Mouse (Mus musculus) neural tube, embryonic 13.5 days (tissue): ENCODE data around the gene Ldlrad1. TPM values are rescaled to one million over a fixed set of nuclear protein-coding genes. Genes with fewer than 3 reads are reported as not detected.

Experiments
- ATAC-seq: fragments of 200-750 bp; cut with Nextera tagmentation; 2 replicates; pipeline ENCODE4 v1.8.0; 2017; ENCODE audit warnings: low read depth, mild to moderate bottlenecking, moderate TSS enrichment, moderate library complexity
- H3K27ac ChIP-seq: fragments of 300-500 bp; sonication (generic); replicated peaks from 2 replicates; pipeline ENCODE4 v1.5.1; 2015; ENCODE audit warnings: moderate library complexity, mild to moderate bottlenecking, inconsistent platforms
- H3K27me3 ChIP-seq: fragments of 300-500 bp; sonication (generic); 2 replicates; pipeline ENCODE4 v1.6.1; 2015; ENCODE audit warnings: mild to moderate bottlenecking, inconsistent platforms
- H3K36me3 ChIP-seq: fragments of 300-500 bp; sonication (generic); 2 replicates; pipeline ENCODE4 v1.6.1; 2015; ENCODE audit warnings: mild to moderate bottlenecking, inconsistent platforms
- H3K4me1 ChIP-seq: fragments of 300-500 bp; sonication (generic); replicated peaks from 2 replicates; pipeline ENCODE4 v1.6.1; 2015; ENCODE audit warnings: inconsistent platforms
- H3K4me2 ChIP-seq: fragments of 300-500 bp; sonication (generic); 2 replicates; pipeline ENCODE4 v1.6.1; 2015; ENCODE audit warnings: inconsistent platforms, mild to moderate bottlenecking, moderate library complexity
- H3K4me3 ChIP-seq: fragments of 300-500 bp; sonication (generic); 2 replicates; pipeline ENCODE4 v1.5.1; 2015; ENCODE audit warnings: mild to moderate bottlenecking, inconsistent platforms
- H3K9ac ChIP-seq: fragments of 300-500 bp; sonication (generic); 2 replicates; pipeline ENCODE4 v1.6.1; 2015; ENCODE audit warnings: moderate library complexity, mild to moderate bottlenecking, inconsistent platforms
- H3K9me3 ChIP-seq: fragments of 300-500 bp; sonication (generic); 2 replicates; pipeline ENCODE4 v1.6.1; 2016; ENCODE audit warnings: inconsistent platforms
- WGBS: fragments of 180-500 bp; shearing (Covaris S2); methylation state at CpG from one replicate; pipeline ENCODE4 v1.1.7; 2015; 5-methylcytosine and 5-hydroxymethylcytosine counted together
- polyA plus RNA-seq: library from polyadenylated mRNA; unstranded; fragments of >200 nt; fragmentation: Nextera tagmentation; extraction: Ambion mirVana; gene quantifications from 2 replicates; pipeline ENCODE4 v1.2.1, GENCODE M21; 2015

The Ldlrad1 gene
- not detected in 2 replicates for polyA plus RNA-seq

DNA sequence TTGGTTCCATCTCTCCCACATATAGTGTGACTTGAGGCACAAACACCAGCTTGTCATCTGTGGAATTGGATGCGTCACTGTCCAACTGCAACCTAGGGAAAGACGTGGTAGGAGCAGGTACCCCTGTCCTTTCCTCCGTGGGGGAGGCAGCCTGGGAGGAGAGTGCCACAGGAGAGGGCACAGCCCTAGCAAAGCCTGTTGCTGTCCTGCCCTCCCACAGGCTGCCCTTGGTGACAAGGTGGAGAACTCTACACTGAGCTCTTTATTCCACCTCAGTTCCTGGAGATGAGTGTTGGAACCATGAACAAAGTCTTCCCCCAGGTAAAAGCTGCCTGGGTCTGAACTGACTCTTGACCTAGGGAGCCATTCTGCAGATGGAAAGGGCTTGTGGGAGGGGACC, at the start of gene Ldlrad1:
Ldlrad1 (plus strand) TSS at position 301 of the 400 bp plus-strand sequence.
- H3K27me3 ChIP-seq = no peaks in the 10 kb centered on the region
- H3K36me3 ChIP-seq = peaks cover 52% of the 10 kb centered on the region
- H3K9me3 ChIP-seq = no peaks in the 10 kb centered on the region
- WGBS = 95% methylated on average over 3 of the region's 3 CpGs
- H3K4me2 ChIP-seq = no peak within 1 kb of the TSS
- H3K4me3 ChIP-seq = no peak within 1 kb of the TSS
- H3K4me1 ChIP-seq = no peaks in the 10 kb centered on the region; the same call in 1 of the 2 replicates
- ATAC-seq = no peak
- H3K9ac ChIP-seq = no peak within 1 kb of the TSS
- H3K27ac ChIP-seq = no peak within 1 kb of the TSS

DNA sequence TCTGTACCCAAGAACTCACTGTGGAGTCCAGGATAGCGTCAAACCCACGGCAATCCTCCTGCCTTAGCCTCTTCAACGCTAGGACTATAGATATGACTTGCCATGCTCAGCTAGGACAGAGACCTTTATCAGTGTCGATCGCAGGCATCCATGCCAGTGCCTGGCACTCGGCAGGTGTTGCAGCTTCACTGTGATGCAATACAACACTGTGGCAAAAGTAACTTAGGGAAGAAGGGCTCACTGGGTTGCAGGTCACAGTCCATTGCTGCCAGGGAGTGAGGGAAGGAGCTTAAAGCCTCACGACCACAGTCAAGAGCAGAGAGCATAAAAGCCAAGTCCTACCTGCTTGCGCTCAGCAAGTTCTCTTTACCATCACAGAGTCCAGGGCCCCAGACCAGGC, 48.8 kb upstream of the Ldlrad1 start:
- 94% methylated on average over 8 of the region's 8 CpGs for WGBS
- Histone ChIP-seq H3K9me3 (no peaks in the 10 kb centered on the region), H3K9ac (0 out of 2 replicates have a peak overlapping the region, but pooled peaks have one; percentile 12), H3K27ac (no peak overlapping the region), H3K4me1 (peaks cover 11% of the 10 kb centered on the region), H3K36me3 (peaks cover 18% of the 10 kb centered on the region), H3K4me2 (no peak overlapping the region), H3K27me3 (no peaks in the 10 kb centered on the region), H3K4me3 (no peak overlapping the region)
- ATAC-seq = no peak

- Histone ChIP-seq H3K27me3 (no peaks in the 10 kb centered on the region), H3K4me3 (no peak overlapping the region), H3K9ac (no peak overlapping the region), H3K9me3 (no peaks in the 10 kb centered on the region), H3K27ac (peak overlapping the region; percentile 33; the same call in 1 of the 2 replicates), H3K4me2 (no peak overlapping the region), H3K36me3 (peaks cover 25% of the 10 kb centered on the region), H3K4me1 (peaks cover 11% of the 10 kb centered on the region)
- WGBS = 91% methylated on average over 10 of the region's 10 CpGs
- no peak for ATAC-seq
Observed at GRCm38 (mm10) chr4:107163341-107163740, 45.6 kb upstream of the Ldlrad1 start.

GRCm38 (mm10) chr4:107163756-107164587, 45.0 kb upstream of the Ldlrad1 start:
- Histone ChIP-seq H3K9me3 (no peaks in the 10 kb centered on the region), H3K9ac (no peak overlapping the region), H3K4me2 (no peak overlapping the region), H3K4me3 (no peak overlapping the region), H3K27ac (peak overlapping the region; percentile 69), H3K36me3 (peaks cover 22% of the 10 kb centered on the region), H3K4me1 (peaks cover 11% of the 10 kb centered on the region), H3K27me3 (no peaks in the 10 kb centered on the region)
- ATAC-seq = peak; percentile 86
- 36% methylated on average over 9 of the region's 9 CpGs for WGBS

DNA sequence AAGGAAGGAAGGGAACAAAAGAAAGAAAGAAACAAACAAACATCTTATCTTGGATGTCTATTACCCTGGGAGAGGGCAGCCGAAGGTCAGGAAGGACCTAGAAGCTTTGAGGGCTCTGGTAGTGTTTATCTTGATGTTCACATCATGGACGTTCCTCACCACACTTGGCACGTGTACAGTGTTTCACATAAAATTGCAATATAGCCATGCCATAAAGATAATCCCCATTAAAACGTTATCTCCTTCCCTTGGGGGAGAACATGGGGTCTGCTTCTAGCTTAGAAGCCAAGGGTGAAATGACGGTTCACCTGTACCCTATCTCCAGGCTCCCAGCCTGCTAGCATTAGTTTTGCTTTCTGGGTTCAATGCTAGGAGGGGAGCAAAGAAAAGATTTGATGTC, 42.3 kb upstream of the Ldlrad1 start:
- Histone ChIP-seq H3K4me3 (no peak overlapping the region), H3K27me3 (no peaks in the 10 kb centered on the region), H3K9me3 (no peaks in the 10 kb centered on the region), H3K36me3 (peaks cover 34% of the 10 kb centered on the region), H3K4me2 (no peak overlapping the region), H3K27ac (no peak overlapping the region), H3K4me1 (peaks cover 11% of the 10 kb centered on the region), H3K9ac (no peak overlapping the region)
- ATAC-seq = no peak
- WGBS = 89% methylated on average over 5 of the region's 5 CpGs

GRCm38 (mm10) chr4:107167798-107168197, 41.2 kb upstream of the Ldlrad1 start:
- H3K27ac ChIP-seq = no peak overlapping the region
- no peaks in the 10 kb centered on the region for H3K9me3 ChIP-seq
- 91% methylated on average over 5 of the region's 5 CpGs for WGBS
- H3K4me1 ChIP-seq = peaks cover 11% of the 10 kb centered on the region
- H3K36me3 ChIP-seq = peaks cover 42% of the 10 kb centered on the region
- ATAC-seq = no peak
- no peak overlapping the region for H3K9ac ChIP-seq
- H3K4me2 ChIP-seq = no peak overlapping the region
- no peak overlapping the region for H3K4me3 ChIP-seq
- no peaks in the 10 kb centered on the region for H3K27me3 ChIP-seq

GRCm38 (mm10) chr4:107177506-107177905, 31.5 kb upstream of the Ldlrad1 start:
- Histone ChIP-seq H3K4me2 (peak overlapping the region; percentile 65), H3K36me3 (peaks cover 19% of the 10 kb centered on the region), H3K4me3 (peak overlapping the region; percentile 95), H3K27me3 (no peaks in the 10 kb centered on the region), H3K9me3 (no peaks in the 10 kb centered on the region), H3K9ac (peak overlapping the region; percentile 94), H3K27ac (peak overlapping the region; percentile 99), H3K4me1 (peaks cover 42% of the 10 kb centered on the region)
- no peak for ATAC-seq
- whole genome bisulfite sequencing = 50% methylated on average over 11 of the region's 11 CpGs

GRCm38 (mm10) chr4:107178182-107178829, 30.7 kb upstream of the Ldlrad1 start, which contains the start of gene Tmem59:
Tmem59 (plus strand) TSS chr4:107178399.
- WGBS = under 1% methylated on average over 47 of the region's 49 CpGs

GRCm38 (mm10) chr4:107178830-107179490, 30.0 kb upstream of the Ldlrad1 start, which contains the start of gene Tceanc2:
Tceanc2 (minus strand) TSS chr4:107179116.
- H3K9ac ChIP-seq = peak within 1 kb of the TSS; percentile 94
- peak within 1 kb of the TSS; percentile 99 for H3K27ac ChIP-seq
- H3K4me3 ChIP-seq = peak within 1 kb of the TSS; percentile 95
- ATAC-seq = peak; percentile 67
- peak within 1 kb of the TSS; percentile 65 for H3K4me2 ChIP-seq
- H3K36me3 ChIP-seq = peaks cover 11% of the 10 kb centered on the region
- WGBS = under 1% methylated on average over 47 of the region's 47 CpGs
- peaks cover 48% of the 10 kb centered on the region for H3K4me1 ChIP-seq
- H3K27me3 ChIP-seq = no peaks in the 10 kb centered on the region
- no peaks in the 10 kb centered on the region for H3K9me3 ChIP-seq

More at GRCm38 (mm10) chr4:107178182-107178829, 30.7 kb upstream of the Ldlrad1 start, which contains the start of gene Tmem59:
- H3K27ac ChIP-seq = peak within 1 kb of the TSS; percentile 99
- no peaks in the 10 kb centered on the region for H3K9me3 ChIP-seq
- peak; percentile 94 for ATAC-seq
- H3K4me2 ChIP-seq = peak within 1 kb of the TSS; percentile 65
- no peaks in the 10 kb centered on the region for H3K27me3 ChIP-seq
- H3K9ac ChIP-seq = peak within 1 kb of the TSS; percentile 94
- peaks cover 17% of the 10 kb centered on the region for H3K36me3 ChIP-seq
- peaks cover 47% of the 10 kb centered on the region for H3K4me1 ChIP-seq
- peak within 1 kb of the TSS; percentile 95 for H3K4me3 ChIP-seq

GRCm38 (mm10) chr4:107179561-107179960, 29.4 kb upstream of the Ldlrad1 start:
- 0 out of 2 replicates have a peak, but pooled peaks have one; percentile 2 for ATAC-seq
- Histone ChIP-seq H3K27me3 (no peaks in the 10 kb centered on the region), H3K9me3 (no peaks in the 10 kb centered on the region), H3K36me3 (peaks cover 10% of the 10 kb centered on the region), H3K4me2 (peak overlapping the region; percentile 65), H3K9ac (peak overlapping the region; percentile 94), H3K27ac (peak overlapping the region; percentile 99), H3K4me1 (peaks cover 48% of the 10 kb centered on the region), H3K4me3 (peak overlapping the region; percentile 95)
- WGBS = 2% methylated on average over 8 of the region's 8 CpGs

DNA sequence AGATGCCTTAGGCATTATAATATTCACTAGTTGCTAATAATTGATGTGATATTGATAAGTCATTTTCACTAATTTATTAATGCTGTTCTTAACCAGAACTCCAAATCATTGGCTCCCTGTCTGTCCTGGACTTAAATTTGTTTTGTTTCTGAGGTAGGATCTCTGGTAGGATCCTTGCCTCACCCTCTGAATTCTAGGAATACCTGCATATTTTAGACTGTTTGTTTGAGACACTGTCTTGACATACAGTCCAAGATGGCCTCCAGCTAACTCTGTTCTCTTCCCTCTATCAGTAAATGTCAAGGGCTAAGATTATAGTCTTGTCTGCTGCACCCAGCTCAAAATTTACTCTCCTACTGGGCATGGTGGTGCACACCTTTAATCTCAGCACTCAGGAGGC, 28.2 kb upstream of the Ldlrad1 start:
- H3K4me2 ChIP-seq = peak overlapping the region; percentile 65
- no peak for ATAC-seq

More for the DNA sequence above, 28.2 kb upstream of the Ldlrad1 start:
- Histone ChIP-seq H3K27ac (no peak overlapping the region), H3K4me1 (peaks cover 54% of the 10 kb centered on the region), H3K36me3 (no peaks in the 10 kb centered on the region), H3K27me3 (no peaks in the 10 kb centered on the region), H3K9ac (no peak overlapping the region), H3K4me3 (no peak overlapping the region), H3K9me3 (no peaks in the 10 kb centered on the region)
